Mouse (Mus musculus): ENCODE data around the gene Ccdc117. TPM values are rescaled to one million over a fixed set of nuclear protein-coding genes. Genes with fewer than 3 reads are reported as not detected.

Gene Ccdc117
- polyA plus RNA-seq, 1 experiment from 2014 or later: 15.5 TPM

- H3K9ac ChIP-seq (ENCODE audit: low read depth, low read length): no peak overlapping the region
- H3K4me3 ChIP-seq (replicated peaks; ENCODE audit: low read depth, low read length): no peak overlapping the region
- no peak overlapping the region for H3K27ac ChIP-seq
- ATAC-seq (replicated peaks; ENCODE audit: low FRiP score, low read depth) (no peak), DNase-seq (ENCODE audit: low spot score) (no peak)
- H3K27me3 ChIP-seq (ENCODE audit: insufficient read depth, low read length): no peaks in the 10 kb centered on the region
- TF ChIP-seq CTCF (IDR thresholded peaks at IDR 0.05; ENCODE audit: low read depth): no peak
- WGBS: 96% methylated on average over 6 of the region's 6 CpGs
- no peak overlapping the region for H3K4me2 ChIP-seq (ENCODE audit: low read length)
- no peaks in the 10 kb centered on the region for H3K36me3 ChIP-seq (ENCODE audit: insufficient read depth, low read length)
- H3K4me1 ChIP-seq (replicated peaks; ENCODE audit: insufficient read depth, low read length): no peaks in the 10 kb centered on the region
- no peaks in the 10 kb centered on the region for H3K9me3 ChIP-seq (replicated peaks; ENCODE audit: low read length)
Measured at GRCm38 (mm10) chr11:5567654-5568053, 25.7 kb upstream of the Ccdc117 start.

GRCm38 (mm10) chr11:5566506-5566905, 24.5 kb upstream of the Ccdc117 start:
- H3K4me3 ChIP-seq (replicated peaks; ENCODE audit: low read depth, low read length): no peak overlapping the region
- no peaks in the 10 kb centered on the region for H3K4me1 ChIP-seq (replicated peaks; ENCODE audit: insufficient read depth, low read length)
- H3K4me2 ChIP-seq (ENCODE audit: low read length): no peak overlapping the region
- no peak overlapping the region for H3K9ac ChIP-seq (ENCODE audit: low read depth, low read length)
- H3K27me3 ChIP-seq (ENCODE audit: insufficient read depth, low read length): no peaks in the 10 kb centered on the region
- 63% methylated on average over 2 of the region's 2 CpGs for WGBS
- ATAC-seq (replicated peaks; ENCODE audit: low FRiP score, low read depth) (no peak), DNase-seq (ENCODE audit: low spot score) (no peak)
- no peak for TF ChIP-seq CTCF (IDR thresholded peaks at IDR 0.05; ENCODE audit: low read depth)
- H3K9me3 ChIP-seq (replicated peaks; ENCODE audit: low read length): no peaks in the 10 kb centered on the region
- no peaks in the 10 kb centered on the region for H3K36me3 ChIP-seq (ENCODE audit: insufficient read depth, low read length)
- no peak overlapping the region for H3K27ac ChIP-seq

GRCm38 (mm10) chr11:5565596-5565995, 23.6 kb upstream of the Ccdc117 start:
- Histone ChIP-seq H3K4me1 (replicated peaks; ENCODE audit: insufficient read depth, low read length) (no peaks in the 10 kb centered on the region), H3K27ac (no peak overlapping the region), H3K36me3 (ENCODE audit: insufficient read depth, low read length) (no peaks in the 10 kb centered on the region), H3K4me3 (replicated peaks; ENCODE audit: low read depth, low read length) (no peak overlapping the region), H3K27me3 (ENCODE audit: insufficient read depth, low read length) (no peaks in the 10 kb centered on the region), H3K9me3 (replicated peaks; ENCODE audit: low read length) (no peaks in the 10 kb centered on the region), H3K9ac (ENCODE audit: low read depth, low read length) (no peak overlapping the region), H3K4me2 (ENCODE audit: low read length) (no peak overlapping the region)
- 81% methylated on average over 3 of the region's 3 CpGs for WGBS
- DNase-seq (ENCODE audit: low spot score) (no peak), ATAC-seq (replicated peaks; ENCODE audit: low FRiP score, low read depth) (no peak)
- no peak for TF ChIP-seq CTCF (IDR thresholded peaks at IDR 0.05; ENCODE audit: low read depth)

GRCm38 (mm10) chr11:5563898-5564297, 21.9 kb upstream of the Ccdc117 start:
- no peak for TF ChIP-seq CTCF (IDR thresholded peaks at IDR 0.05; ENCODE audit: low read depth)
- Histone ChIP-seq H3K27me3 (ENCODE audit: insufficient read depth, low read length) (no peaks in the 10 kb centered on the region), H3K9ac (ENCODE audit: low read depth, low read length) (no peak overlapping the region), H3K4me1 (replicated peaks; ENCODE audit: insufficient read depth, low read length) (no peaks in the 10 kb centered on the region), H3K9me3 (replicated peaks; ENCODE audit: low read length) (no peaks in the 10 kb centered on the region), H3K36me3 (ENCODE audit: insufficient read depth, low read length) (no peaks in the 10 kb centered on the region), H3K4me2 (ENCODE audit: low read length) (no peak overlapping the region), H3K27ac (no peak overlapping the region), H3K4me3 (replicated peaks; ENCODE audit: low read depth, low read length) (no peak overlapping the region)
- ATAC-seq (replicated peaks; ENCODE audit: low FRiP score, low read depth) (no peak), DNase-seq (ENCODE audit: low spot score) (no peak)
- WGBS: 70% methylated on average over 6 of the region's 6 CpGs

GRCm38 (mm10) chr11:5562625-5563268, 20.8 kb upstream of the Ccdc117 start:
- 51% methylated on average over 9 of the region's 9 CpGs for WGBS
- TF ChIP-seq CTCF (IDR thresholded peaks at IDR 0.05; ENCODE audit: low read depth): peak; percentile 30; the same call in 1 of the 2 replicates
- ATAC-seq (replicated peaks; ENCODE audit: low FRiP score, low read depth) (no peak), DNase-seq (ENCODE audit: low spot score) (peak; percentile 11)
- no peak overlapping the region for H3K4me3 ChIP-seq (replicated peaks; ENCODE audit: low read depth, low read length)
- H3K4me1 ChIP-seq (replicated peaks; ENCODE audit: insufficient read depth, low read length): no peaks in the 10 kb centered on the region
- no peaks in the 10 kb centered on the region for H3K27me3 ChIP-seq (ENCODE audit: insufficient read depth, low read length)
- no peak overlapping the region for H3K9ac ChIP-seq (ENCODE audit: low read depth, low read length)
- no peaks in the 10 kb centered on the region for H3K9me3 ChIP-seq (replicated peaks; ENCODE audit: low read length)
- H3K27ac ChIP-seq: no peak overlapping the region
- no peaks in the 10 kb centered on the region for H3K36me3 ChIP-seq (ENCODE audit: insufficient read depth, low read length)
- no peak overlapping the region for H3K4me2 ChIP-seq (ENCODE audit: low read length)

GRCm38 (mm10) chr11:5560273-5560672, 18.3 kb upstream of the Ccdc117 start:
- no peak for TF ChIP-seq CTCF (IDR thresholded peaks at IDR 0.05; ENCODE audit: low read depth)
- ATAC-seq (replicated peaks; ENCODE audit: low FRiP score, low read depth) (no peak), DNase-seq (ENCODE audit: low spot score) (no peak)
- Histone ChIP-seq H3K27me3 (ENCODE audit: insufficient read depth, low read length) (no peaks in the 10 kb centered on the region), H3K36me3 (ENCODE audit: insufficient read depth, low read length) (no peaks in the 10 kb centered on the region), H3K4me2 (ENCODE audit: low read length) (no peak overlapping the region), H3K4me1 (replicated peaks; ENCODE audit: insufficient read depth, low read length) (no peaks in the 10 kb centered on the region), H3K9me3 (replicated peaks; ENCODE audit: low read length) (no peaks in the 10 kb centered on the region), H3K9ac (ENCODE audit: low read depth, low read length) (no peak overlapping the region), H3K4me3 (replicated peaks; ENCODE audit: low read depth, low read length) (no peak overlapping the region), H3K27ac (no peak overlapping the region)
- WGBS: 64% methylated on average over 3 of the region's 3 CpGs

GRCm38 (mm10) chr11:5551931-5552330, 9.9 kb upstream of the Ccdc117 start:
- no peak overlapping the region for H3K4me3 ChIP-seq (replicated peaks; ENCODE audit: low read depth, low read length)
- no peaks in the 10 kb centered on the region for H3K27me3 ChIP-seq (ENCODE audit: insufficient read depth, low read length)
- no peak overlapping the region for H3K4me2 ChIP-seq (ENCODE audit: low read length)
- H3K27ac ChIP-seq: no peak overlapping the region
- H3K4me1 ChIP-seq (replicated peaks; ENCODE audit: insufficient read depth, low read length): no peaks in the 10 kb centered on the region
- DNase-seq (ENCODE audit: low spot score) (no peak), ATAC-seq (replicated peaks; ENCODE audit: low FRiP score, low read depth) (no peak)
- no peak overlapping the region for H3K9ac ChIP-seq (ENCODE audit: low read depth, low read length)
- TF ChIP-seq CTCF (IDR thresholded peaks at IDR 0.05; ENCODE audit: low read depth): no peak
- 67% methylated on average over 1 of the region's 1 CpGs for WGBS
- H3K9me3 ChIP-seq (replicated peaks; ENCODE audit: low read length): no peaks in the 10 kb centered on the region
- no peaks in the 10 kb centered on the region for H3K36me3 ChIP-seq (ENCODE audit: insufficient read depth, low read length)
